Comparison of ENCODE assay signal across 23 mouse cellular contexts in genomic region chr3:55651877-55652276, GRCm38 (mm10).
A peak's percentile ranks its signal among the peaks of the same experiment; 100 is the strongest.
DNase-seq lines count a peak whose midpoint lies in the region; ATAC-seq and TF ChIP-seq lines count a peak whose summit lies in the region.
"Had no signal": no experiment of that assay in that cellular context is flagged by ENCODE, and none has a peak within 500 bp of the region (broad histone marks: within the 10 kb centered on the region; RNA-seq: fewer than 3 reads in every experiment).

No protein-coding gene starts in this region.

- TF ChIP-seq POLR2A in bone marrow macrophage, adult 2 months (IDR thresholded peaks at IDR 0.05; ENCODE audit: borderline replicate concordance, low read depth, low read length) = no peak
- TF ChIP-seq POLR2A in myocyte (IDR thresholded peaks at IDR 0.05; ENCODE audit: insufficient read length, low read depth) = no peak

- DNase-seq in forebrain, postnatal 0 days = no peak
- DNase-seq in kidney, adult 9 months = no peak
- DNase-seq in testis, postnatal 14 days (ENCODE audit: low spot score) = no peak
- no peak for DNase-seq in layer of hippocampus, adult 9-11 months
- DNase-seq: adrenal gland, postnatal 10 days; cerebellum, adult 8-10 months; gastrocnemius, postnatal 14 days; lung, adult 2 months; lung, postnatal 4 days; right cerebral cortex, adult 18-20 months; thymus, postnatal 14 days had no signal

- H3K9me3 ChIP-seq in forebrain, embryonic 12.5 days = no peaks in the 10 kb centered on the region
- no peaks in the 10 kb centered on the region for H3K9me3 ChIP-seq in forebrain, postnatal 0 days (ENCODE audit: low read length)
- no peaks in the 10 kb centered on the region for H3K9me3 ChIP-seq in kidney, embryonic 16.5 days (ENCODE audit: low read length)
- H3K9me3 ChIP-seq: heart, embryonic 12.5 days; hindbrain, embryonic 13.5 days; limb, embryonic 15.5 days; midbrain, embryonic 12.5 days; stomach, embryonic 15.5 days had no signal

- 0 out of 2 replicates have a peak overlapping the region, but pooled peaks have one; percentile 8 for H3K27ac ChIP-seq in forebrain, embryonic 12.5 days
- no peak overlapping the region for H3K27ac ChIP-seq in forebrain, postnatal 0 days (ENCODE audit: low read depth, low read length)
- H3K27ac ChIP-seq in kidney, embryonic 16.5 days (ENCODE audit: low read length) = no peak overlapping the region
- H3K27ac ChIP-seq in bone marrow macrophage, adult 2 months (ENCODE audit: insufficient read depth, low read depth, low read length) = peak overlapping the region; percentile 81
- H3K27ac ChIP-seq: hindbrain, embryonic 13.5 days; limb, embryonic 15.5 days; midbrain, embryonic 12.5 days; stomach, embryonic 15.5 days had no signal

- H3K4me1 ChIP-seq in forebrain, embryonic 12.5 days = 0 out of 2 replicates have a peak, but pooled peaks cover 3% of the 10 kb centered on the region
- no peaks in the 10 kb centered on the region for H3K4me1 ChIP-seq in forebrain, postnatal 0 days (ENCODE audit: insufficient read depth)
- H3K4me1 ChIP-seq in kidney, embryonic 16.5 days (ENCODE audit: insufficient read depth, low read length) = peaks cover 17% of the 10 kb centered on the region
- H3K4me1 ChIP-seq in bone marrow macrophage, adult 2 months (ENCODE audit: control insufficient read depth, insufficient read depth, low read length) = peaks cover 24% of the 10 kb centered on the region
- H3K4me1 ChIP-seq: heart, embryonic 12.5 days; midbrain, embryonic 12.5 days; stomach, embryonic 15.5 days had no signal

- H3K36me3 ChIP-seq in forebrain, embryonic 12.5 days (replicated peaks) = no peaks in the 10 kb centered on the region
- H3K36me3 ChIP-seq in forebrain, postnatal 0 days (ENCODE audit: insufficient read depth) = peaks cover 22% of the 10 kb centered on the region
- H3K36me3 ChIP-seq in kidney, embryonic 16.5 days (ENCODE audit: insufficient read depth, low read length) = no peaks in the 10 kb centered on the region
- H3K36me3 ChIP-seq in myocyte (ENCODE audit: control insufficient read depth, insufficient read depth) = no peaks in the 10 kb centered on the region
- H3K36me3 ChIP-seq: limb, embryonic 15.5 days; stomach, embryonic 15.5 days had no signal

- H3K9ac ChIP-seq in forebrain, embryonic 12.5 days = no peak overlapping the region
- H3K9ac ChIP-seq in forebrain, postnatal 0 days = no peak overlapping the region
- H3K9ac ChIP-seq in kidney, embryonic 16.5 days (replicated peaks; ENCODE audit: low read length) = no peak overlapping the region
- H3K9ac ChIP-seq: heart, embryonic 12.5 days; hindbrain, embryonic 13.5 days; limb, embryonic 15.5 days; midbrain, embryonic 12.5 days; stomach, embryonic 15.5 days had no signal

- no peak for ATAC-seq in forebrain, embryonic 12.5 days (ENCODE audit: low FRiP score)
- no peak for ATAC-seq in forebrain, postnatal 0 days
- peak; percentile 54 for ATAC-seq in kidney, embryonic 16.5 days (ENCODE audit: low FRiP score, low TSS enrichment)
- ATAC-seq: activated CD4-positive, CD25-positive, alpha-beta regulatory T cell, adult 4 months; forebrain, embryonic 14.5 days; inflammation-experienced regulatory T-cells, adult 6 months had no signal

- no peak overlapping the region for H3ac ChIP-seq in myocyte (ENCODE audit: control insufficient read depth, insufficient read length)

- no peak overlapping the region for H3K4me2 ChIP-seq in forebrain, embryonic 12.5 days
- H3K4me2 ChIP-seq in forebrain, postnatal 0 days (ENCODE audit: low read depth) = no peak overlapping the region
- H3K4me2 ChIP-seq in kidney, embryonic 16.5 days (replicated peaks; ENCODE audit: low read depth, low read length) = no peak overlapping the region; the same call in 1 of the 2 replicates
- peak overlapping the region; percentile 12 for H3K4me2 ChIP-seq in myocyte (ENCODE audit: low read depth)
- H3K4me2 ChIP-seq: heart, embryonic 12.5 days; hindbrain, embryonic 13.5 days; limb, embryonic 15.5 days; midbrain, embryonic 12.5 days; stomach, embryonic 15.5 days had no signal

- TF ChIP-seq CTCF in forebrain, postnatal 0 days (IDR thresholded peaks at IDR 0.05; ENCODE audit: low read depth) = no peak
- TF ChIP-seq CTCF in bone marrow macrophage, adult 2 months (IDR thresholded peaks at IDR 0.05; ENCODE audit: low read depth, low read length) = no peak

- H3K4me3 ChIP-seq in forebrain, embryonic 12.5 days (replicated peaks) = no peak overlapping the region
- H3K4me3 ChIP-seq in forebrain, postnatal 0 days (ENCODE audit: low read depth, low read length) = no peak overlapping the region
- no peak overlapping the region for H3K4me3 ChIP-seq in kidney, embryonic 16.5 days (ENCODE audit: low read length)
- peak overlapping the region; percentile 16 for H3K4me3 ChIP-seq in bone marrow macrophage, adult 2 months (ENCODE audit: insufficient read depth, low read length)
- H3K4me3 ChIP-seq in myocyte = no peak overlapping the region
- H3K4me3 ChIP-seq: heart, embryonic 12.5 days; hindbrain, embryonic 13.5 days; limb, embryonic 15.5 days; midbrain, embryonic 12.5 days; stomach, embryonic 15.5 days had no signal

- 81% methylated on average over 4 of the region's 4 CpGs for WGBS in forebrain, embryonic 12.5 days
- WGBS in forebrain, postnatal 0 days = 82% methylated on average over 4 of the region's 4 CpGs
- WGBS in kidney, embryonic 16.5 days = 69% methylated on average over 4 of the region's 4 CpGs

- no peaks in the 10 kb centered on the region for H3K27me3 ChIP-seq in forebrain, embryonic 12.5 days
- no peaks in the 10 kb centered on the region for H3K27me3 ChIP-seq in forebrain, postnatal 0 days (ENCODE audit: insufficient read depth, low read length)
- H3K27me3 ChIP-seq in kidney, embryonic 16.5 days (ENCODE audit: insufficient read depth, low read length) = no peaks in the 10 kb centered on the region
- H3K27me3 ChIP-seq in myocyte (ENCODE audit: control insufficient read depth, insufficient read depth, insufficient read length) = no peaks in the 10 kb centered on the region
- H3K27me3 ChIP-seq: heart, embryonic 12.5 days; hindbrain, embryonic 13.5 days; limb, embryonic 15.5 days; midbrain, embryonic 12.5 days; stomach, embryonic 15.5 days had no signal

- H3K79me2 ChIP-seq in myocyte (ENCODE audit: control insufficient read depth, insufficient read depth) = no peaks in the 10 kb centered on the region

TF ChIP-seq in myocyte, 11 proteins besides CTCF, POLR2A, EP300 and RAD21:
- no peak for TF ChIP-seq REST (IDR thresholded peaks at IDR 0.05; ENCODE audit: insufficient read depth, insufficient read length)
- no peak for TF ChIP-seq MYOG (IDR thresholded peaks at IDR 0.05; ENCODE audit: control insufficient read depth in 1 of 3, insufficient read depth in 1 of 3, insufficient read length in 2 of 3, low read depth in 2 of 3)
- TF ChIP-seq TCF3 (IDR thresholded peaks at IDR 0.05; ENCODE audit: insufficient read length, low read depth) = no peak
- no peak for TF ChIP-seq POLR2AphosphoS2 (IDR thresholded peaks at IDR 0.05; ENCODE audit: insufficient read length, low read depth)
- TF ChIP-seq MAX (IDR thresholded peaks at IDR 0.05; ENCODE audit: low read depth) = no peak
- no peak for TF ChIP-seq MYOD1 (IDR thresholded peaks at IDR 0.05; ENCODE audit: control insufficient read depth in 1 of 3, insufficient read length in 2 of 3, low read depth in 2 of 3)
- no peak for TF ChIP-seq TCF12 (IDR thresholded peaks at IDR 0.05; ENCODE audit: insufficient read depth, poor library complexity, severe bottlenecking)

Comparison
In these comparisons a context has a peak if more than half of its experiments do, and no peak if none do; other contexts are left out.
1. H3K27ac ChIP-seq: peak in forebrain, embryonic 12.5 days (single experiment) and bone marrow macrophage, adult 2 months (single experiment); none in forebrain, postnatal 0 days (single experiment) and kidney, embryonic 16.5 days (single experiment).